Mouse (Mus musculus): Measurements from ENCODE around the gene Stx16.

- TF ChIP-seq CHD1 (IDR thresholded peaks at IDR 0.05; ENCODE audit: low read depth, low read length) = no peak
- TF ChIP-seq KAT2A (conservative IDR thresholded peaks at IDR 0.05; ENCODE audit: low read depth, low read length) = no peak
- TF ChIP-seq E2F4 (IDR thresholded peaks at IDR 0.05; ENCODE audit: borderline replicate concordance, low read depth, low read length) = no peak
- no peak for TF ChIP-seq GABPA (IDR thresholded peaks at IDR 0.05; ENCODE audit: low read depth, low read length)
- TF ChIP-seq HCFC1 (IDR thresholded peaks at IDR 0.05; ENCODE audit: low read depth, low read length) = no peak
- no peak for TF ChIP-seq EP300 (IDR thresholded peaks at IDR 0.05; ENCODE audit: low read depth in 1 of 2, low read length in 2 of 2)
- no peak for TF ChIP-seq POLR2A (IDR thresholded peaks at IDR 0.05; ENCODE audit: control insufficient read depth in 1 of 2, insufficient read depth in 1 of 2, low read depth in 1 of 2, low read length in 2 of 2, poor library complexity in 1 of 2)
- no peak for TF ChIP-seq CTCF (IDR thresholded peaks at IDR 0.05 in 2 of 3, conservative IDR thresholded peaks at IDR 0.05 in 1 of 3; ENCODE audit: control insufficient read depth in 1 of 3, insufficient read depth in 1 of 3, low read depth in 2 of 3, low read length in 3 of 3, poor library complexity in 1 of 3, severe bottlenecking in 1 of 3)
- TF ChIP-seq TCF12 (IDR thresholded peaks at IDR 0.05; ENCODE audit: low read depth, low read length) = no peak
These were observed 14.9 kb upstream of the Stx16 start for GRCm38 (mm10) chr2:174061219-174061618.

Measured in MEL (cell line).